Mouse (Mus musculus) liver, embryonic 14.5 days (tissue): ENCODE results near the gene Krtap31-2. TPM values are rescaled to one million over a fixed set of nuclear protein-coding genes. Genes with fewer than 3 reads are reported as not detected.

Experiments
- ATAC-seq: fragments of 200-750 bp; cut with Nextera tagmentation; 2 replicates; pipeline ENCODE4 v1.8.0; 2017; ENCODE audit warnings: moderate number of reproducible peaks, mild to moderate bottlenecking, moderate library complexity; ENCODE audit not compliant: insufficient read depth
- DNase-seq, 3 experiments: peaks; one replicate each; pipeline ENCODE4 v3.0.0-alpha.2; 2012 to 2013; ENCODE audit warnings: low read depth in 3 of 3, low spot score in 3 of 3
- H3K27ac ChIP-seq: fragments of 300-500 bp; sonication (generic); 2 replicates; pipeline ENCODE4 v1.5.1; 2014; ENCODE audit warnings: moderate library complexity, mild to moderate bottlenecking, control low read depth, inconsistent platforms
- H3K27me3 ChIP-seq: fragments of 300-500 bp; sonication (generic); 2 replicates; pipeline ENCODE4 v1.6.1; 2014; ENCODE audit warnings: mild to moderate bottlenecking, low read length, moderate library complexity; ENCODE audit not compliant: control insufficient read depth, insufficient read depth
- H3K36me3 ChIP-seq: fragments of 300-500 bp; sonication (generic); replicated peaks from 2 replicates; pipeline ENCODE4 v1.6.1; 2014; ENCODE audit warnings: low read depth; ENCODE audit not compliant: control insufficient read depth, insufficient read depth
- H3K4me1 ChIP-seq, 2 experiments: fragments of 200-500 bp in 1 of 2; fragments of 300-500 bp in 1 of 2; sonication (generic) in 1 of 2; replicated peaks; 2 replicates each; pipeline ENCODE4 v1.6.1; 2012 to 2014; ENCODE audit warnings: antibody characterized with exemption in 1 of 2, inconsistent platforms in 1 of 2, low read length in 1 of 2; ENCODE audit not compliant: control insufficient read depth in 2 of 2, insufficient read depth in 2 of 2
- H3K4me2 ChIP-seq: fragments of 300-500 bp; sonication (generic); 2 replicates; pipeline ENCODE4 v1.6.1; 2014; ENCODE audit warnings: low read depth, mild to moderate bottlenecking, control low read depth, moderate library complexity
- H3K4me3 ChIP-seq, 2 experiments: fragments of 200-500 bp in 1 of 2; fragments of 300-500 bp in 1 of 2; sonication (generic) in 1 of 2; 2 replicates each; pipeline ENCODE4 v1.5.1; 2012 to 2014; ENCODE audit warnings: low read depth in 2 of 2, low read length in 2 of 2, mild to moderate bottlenecking in 2 of 2, control low read depth in 1 of 2, inconsistent platforms in 1 of 2, moderate library complexity in 1 of 2; ENCODE audit not compliant: insufficient read depth in 1 of 2
- H3K9ac ChIP-seq: fragments of 300-500 bp; sonication (generic); replicated peaks from 2 replicates; pipeline ENCODE4 v1.6.1; 2014; ENCODE audit warnings: mild to moderate bottlenecking, control low read depth, moderate library complexity
- H3K9me3 ChIP-seq: fragments of 300-500 bp; sonication (generic); 2 replicates; pipeline ENCODE4 v1.6.1; 2016; ENCODE audit warnings: low read length, mixed read lengths; ENCODE audit not compliant: control insufficient read depth
- CTCF ChIP-seq: IDR thresholded peaks from 2 replicates; pipeline ENCODE4 v1.5.1; 2016; ENCODE audit warnings: antibody characterized with exemption, low read depth, control low read depth
- EP300 ChIP-seq: IDR thresholded peaks from 2 replicates; pipeline ENCODE4 v1.6.1; 2016; ENCODE audit warnings: antibody characterized with exemption, low read depth
- WGBS: fragments of 180-500 bp; shearing (Covaris S2); extraction: QIAGEN DNeasy Blood & Tissue Kit; methylation state at CpG from one replicate; pipeline ENCODE4 v1.1.7; 2014; ENCODE audit not compliant: insufficient replicate concordance; 5-methylcytosine and 5-hydroxymethylcytosine counted together
- polyA plus RNA-seq, 2 experiments: library from polyadenylated mRNA; depleted of rRNA in 1 of 2; stranded (reverse) in 1 of 2; unstranded in 1 of 2; fragments of >200 nt; fragmentation: Nextera tagmentation in 1 of 2; extraction: Ambion mirVana in 1 of 2; gene quantifications; 2 replicates each; pipeline versions ENCODE4 v1.2.1 to v1.2.3; 2012 to 2014

Krtap31-2 gene
- polyA plus RNA-seq, 2 experiments, result not detected

DNA sequence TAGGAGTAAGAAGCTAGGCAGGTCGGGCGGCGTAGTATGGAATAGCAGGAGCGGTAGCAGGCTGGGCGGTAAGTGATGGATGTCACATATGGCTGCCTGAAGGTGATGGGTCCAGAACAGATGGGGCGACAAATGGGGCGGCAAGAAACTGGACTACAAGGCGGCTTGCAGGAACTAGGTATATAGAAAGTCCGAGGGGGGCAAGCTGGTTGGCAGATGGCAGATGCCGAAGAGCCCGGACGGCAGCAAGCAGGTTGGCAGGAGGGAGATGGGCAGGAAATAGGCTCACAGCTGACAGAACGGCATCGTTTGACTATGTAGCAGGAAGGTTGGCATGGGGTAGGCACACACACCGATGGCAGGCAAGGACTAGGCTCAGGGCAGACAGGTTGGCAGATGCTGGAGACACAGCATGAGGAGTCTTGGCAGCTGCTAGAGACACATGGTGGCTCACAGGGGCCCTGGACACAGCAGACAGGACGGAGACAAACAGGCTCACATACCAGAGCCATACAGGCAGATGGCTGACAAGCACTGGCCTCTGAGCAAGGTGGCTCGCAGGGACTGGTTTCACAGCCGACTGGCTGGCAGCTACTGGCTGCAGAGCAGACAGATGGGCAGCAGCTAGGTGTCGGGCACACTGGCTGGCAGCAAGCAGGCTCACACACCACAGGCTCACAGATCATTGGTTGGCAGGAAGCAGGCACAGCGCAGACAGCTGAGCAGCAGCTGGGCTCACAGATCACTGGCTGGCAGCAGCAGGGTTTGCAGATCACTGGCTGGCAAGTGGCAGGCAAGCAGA is 49.4 kb downstream of the Krtap31-2 start:
- H3K9ac ChIP-seq, result no peak overlapping the region
- no peaks in the 10 kb centered on the region for H3K27me3 ChIP-seq
- H3K4me1 ChIP-seq, result no peaks in the 10 kb centered on the region
- H3K9me3 ChIP-seq, result no peaks in the 10 kb centered on the region
- TF ChIP-seq CTCF (no peak), EP300 (no peak)
- no peaks in the 10 kb centered on the region for H3K36me3 ChIP-seq
- H3K4me3 ChIP-seq, result no peak overlapping the region
- DNase-seq, result no peak
- no peak overlapping the region for H3K4me2 ChIP-seq
- no peak for ATAC-seq
- no peak overlapping the region for H3K27ac ChIP-seq
- WGBS, result 66% methylated on average over 20 of the region's 20 CpGs

DNA sequence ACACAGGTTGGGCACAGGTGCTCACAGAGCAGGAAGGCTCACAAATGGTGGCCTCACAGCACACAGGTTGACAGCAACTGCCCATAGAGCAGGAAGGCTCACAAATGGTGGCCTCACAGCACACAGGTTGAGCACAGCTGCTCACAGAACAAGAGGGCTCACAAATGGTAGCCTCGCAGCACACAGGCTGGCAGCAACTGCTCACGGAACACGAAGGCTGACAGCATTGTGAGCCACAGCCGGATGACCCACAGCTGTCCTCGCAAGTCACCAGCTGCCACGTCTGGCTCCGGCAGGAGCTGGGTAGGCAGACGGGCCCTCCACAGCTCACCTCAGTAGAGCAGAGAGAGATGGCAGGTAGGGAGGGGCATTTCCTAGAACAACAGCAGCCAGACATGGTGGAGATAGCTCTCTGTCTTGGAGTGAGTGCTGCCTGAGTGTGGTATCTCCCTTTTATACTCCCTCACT is 50.1 kb downstream of the Krtap31-2 start, which contains the start of gene Krtap16-1:
TSS of gene Krtap16-1 (minus strand) at position 418 of the 468 bp plus-strand sequence.
- ATAC-seq, result no peak
- Histone ChIP-seq H3K27ac (no peak within 1 kb of the TSS), H3K36me3 (no peaks in the 10 kb centered on the region), H3K9ac (no peak within 1 kb of the TSS), H3K9me3 (no peaks in the 10 kb centered on the region), H3K4me2 (no peak within 1 kb of the TSS), H3K27me3 (no peaks in the 10 kb centered on the region), H3K4me1 (no peaks in the 10 kb centered on the region), H3K4me3 (no peak within 1 kb of the TSS)
- no peak for TF ChIP-seq CTCF
- no peak for TF ChIP-seq EP300
- DNase-seq, result no peak
- 60% methylated on average over 8 of the region's 8 CpGs for WGBS

Other genes starting within 250 kb of the Krtap31-2 start
Only the 30 nearest of the 32 such genes appear.
- not detected in 2 replicates for gene Gm14180, start 202.0 kb upstream of the Krtap31-2 start, polyA plus RNA-seq (2012; rRNA removed)
- not detected in 2 replicates for gene Gm14180, start 202.0 kb upstream of the Krtap31-2 start, polyA plus RNA-seq (2014; fragmentation: Nextera tagmentation; extraction: Ambion mirVana)
- gene Gm11595, start 163.4 kb upstream of the Krtap31-2 start, polyA plus RNA-seq (2012; rRNA removed), result not detected in 2 replicates
- gene Gm11595, start 163.4 kb upstream of the Krtap31-2 start, polyA plus RNA-seq (2014; fragmentation: Nextera tagmentation; extraction: Ambion mirVana), result not detected in 2 replicates
- gene Krtap4-8, start 155.6 kb upstream of the Krtap31-2 start, polyA plus RNA-seq (2012; rRNA removed), result not detected in 2 replicates
- not detected in 2 replicates for gene Krtap4-8, start 155.6 kb upstream of the Krtap31-2 start, polyA plus RNA-seq (2014; fragmentation: Nextera tagmentation; extraction: Ambion mirVana)
- not detected in 2 replicates for gene Krtap4-9, start 151.1 kb upstream of the Krtap31-2 start, polyA plus RNA-seq (2012; rRNA removed)
- not detected in 2 replicates for gene Krtap4-9, start 151.1 kb upstream of the Krtap31-2 start, polyA plus RNA-seq (2014; fragmentation: Nextera tagmentation; extraction: Ambion mirVana)
- gene Gm11596, start 142.8 kb upstream of the Krtap31-2 start, polyA plus RNA-seq (2012; rRNA removed), result not detected in 2 replicates
- gene Gm11596, start 142.8 kb upstream of the Krtap31-2 start, polyA plus RNA-seq (2014; fragmentation: Nextera tagmentation; extraction: Ambion mirVana), result not detected in 2 replicates
- gene Gm11569, start 137.4 kb upstream of the Krtap31-2 start, polyA plus RNA-seq (2012; rRNA removed), result not detected in 2 replicates
- not detected in 2 replicates for gene Gm11569, start 137.4 kb upstream of the Krtap31-2 start, polyA plus RNA-seq (2014; fragmentation: Nextera tagmentation; extraction: Ambion mirVana)
- gene Gm11554, start 131.8 kb upstream of the Krtap31-2 start, polyA plus RNA-seq (2012; rRNA removed), result not detected in 2 replicates
- gene Gm11554, start 131.8 kb upstream of the Krtap31-2 start, polyA plus RNA-seq (2014; fragmentation: Nextera tagmentation; extraction: Ambion mirVana), result not detected in 2 replicates
- gene Krtap4-13, start 126.4 kb upstream of the Krtap31-2 start, polyA plus RNA-seq (2012; rRNA removed), result not detected in 2 replicates
- not detected in 2 replicates for gene Krtap4-13, start 126.4 kb upstream of the Krtap31-2 start, polyA plus RNA-seq (2014; fragmentation: Nextera tagmentation; extraction: Ambion mirVana)
- gene Gm11564, start 120.6 kb upstream of the Krtap31-2 start, polyA plus RNA-seq (2012; rRNA removed), result not detected in 2 replicates
- not detected in 2 replicates for gene Gm11564, start 120.6 kb upstream of the Krtap31-2 start, polyA plus RNA-seq (2014; fragmentation: Nextera tagmentation; extraction: Ambion mirVana)
- not detected in 2 replicates for gene 2300003K06Rik, start 98.2 kb upstream of the Krtap31-2 start, polyA plus RNA-seq (2012; rRNA removed)
- not detected in 2 replicates for gene 2300003K06Rik, start 98.2 kb upstream of the Krtap31-2 start, polyA plus RNA-seq (2014; fragmentation: Nextera tagmentation; extraction: Ambion mirVana)
- gene Krtap4-16, start 84.7 kb upstream of the Krtap31-2 start, polyA plus RNA-seq (2012; rRNA removed), result 0.11 TPM in 1 of 2 replicates, not detected in the other
- not detected in 2 replicates for gene Krtap4-16, start 84.7 kb upstream of the Krtap31-2 start, polyA plus RNA-seq (2014; fragmentation: Nextera tagmentation; extraction: Ambion mirVana)
- not detected in 2 replicates for gene Gm11568, start 78.4 kb upstream of the Krtap31-2 start, polyA plus RNA-seq (2012; rRNA removed)
- not detected in 2 replicates for gene Gm11568, start 78.4 kb upstream of the Krtap31-2 start, polyA plus RNA-seq (2014; fragmentation: Nextera tagmentation; extraction: Ambion mirVana)
- gene Gm11559, start 71.8 kb upstream of the Krtap31-2 start, polyA plus RNA-seq (2012; rRNA removed), result not detected in 2 replicates
- gene Gm11559, start 71.8 kb upstream of the Krtap31-2 start, polyA plus RNA-seq (2014; fragmentation: Nextera tagmentation; extraction: Ambion mirVana), result not detected in 2 replicates
- not detected in 2 replicates for gene Krtap9-1, start 62.9 kb upstream of the Krtap31-2 start, polyA plus RNA-seq (2012; rRNA removed)
- not detected in 2 replicates for gene Krtap9-1, start 62.9 kb upstream of the Krtap31-2 start, polyA plus RNA-seq (2014; fragmentation: Nextera tagmentation; extraction: Ambion mirVana)
- not detected in 2 replicates for gene Gm11567, start 57.1 kb upstream of the Krtap31-2 start, polyA plus RNA-seq (2012; rRNA removed)
- not detected in 2 replicates for gene Gm11567, start 57.1 kb upstream of the Krtap31-2 start, polyA plus RNA-seq (2014; fragmentation: Nextera tagmentation; extraction: Ambion mirVana)
- not detected in 2 replicates for gene Krtap31-1, start 28.4 kb upstream of the Krtap31-2 start, polyA plus RNA-seq (2012; rRNA removed)
- not detected in 2 replicates for gene Krtap31-1, start 28.4 kb upstream of the Krtap31-2 start, polyA plus RNA-seq (2014; fragmentation: Nextera tagmentation; extraction: Ambion mirVana)
- not detected in 2 replicates for gene Gm11565, start 21.5 kb upstream of the Krtap31-2 start, polyA plus RNA-seq (2012; rRNA removed)
- gene Gm11565, start 21.5 kb upstream of the Krtap31-2 start, polyA plus RNA-seq (2014; fragmentation: Nextera tagmentation; extraction: Ambion mirVana), result not detected in 2 replicates
- gene Krtap9-5, start 12.2 kb downstream of the Krtap31-2 start, polyA plus RNA-seq (2012; rRNA removed), result not detected in 2 replicates
- gene Krtap9-5, start 12.2 kb downstream of the Krtap31-2 start, polyA plus RNA-seq (2014; fragmentation: Nextera tagmentation; extraction: Ambion mirVana), result not detected in 2 replicates
- gene Krtap29-1, start 42.8 kb downstream of the Krtap31-2 start, polyA plus RNA-seq (2012; rRNA removed), result not detected in 2 replicates
- gene Krtap29-1, start 42.8 kb downstream of the Krtap31-2 start, polyA plus RNA-seq (2014; fragmentation: Nextera tagmentation; extraction: Ambion mirVana), result not detected in 2 replicates
- gene Krtap16-1, start 50.3 kb downstream of the Krtap31-2 start, polyA plus RNA-seq (2012; rRNA removed), result not detected in 2 replicates
- gene Krtap16-1, start 50.3 kb downstream of the Krtap31-2 start, polyA plus RNA-seq (2014; fragmentation: Nextera tagmentation; extraction: Ambion mirVana), result not detected in 2 replicates
- gene Krtap17-1, start 57.7 kb downstream of the Krtap31-2 start, polyA plus RNA-seq (2012; rRNA removed), result not detected in 2 replicates
- gene Krtap17-1, start 57.7 kb downstream of the Krtap31-2 start, polyA plus RNA-seq (2014; fragmentation: Nextera tagmentation; extraction: Ambion mirVana), result not detected in 2 replicates
- not detected in 2 replicates for gene Krt33a, start 79.9 kb downstream of the Krtap31-2 start, polyA plus RNA-seq (2012; rRNA removed)
- not detected in 2 replicates for gene Krt33a, start 79.9 kb downstream of the Krtap31-2 start, polyA plus RNA-seq (2014; fragmentation: Nextera tagmentation; extraction: Ambion mirVana)
- gene Krt33b, start 93.6 kb downstream of the Krtap31-2 start, polyA plus RNA-seq (2012; rRNA removed), result not detected in 2 replicates
- not detected in 2 replicates for gene Krt33b, start 93.6 kb downstream of the Krtap31-2 start, polyA plus RNA-seq (2014; fragmentation: Nextera tagmentation; extraction: Ambion mirVana)
- not detected in 2 replicates for gene Krt34, start 105.3 kb downstream of the Krtap31-2 start, polyA plus RNA-seq (2012; rRNA removed)
- not detected in 2 replicates for gene Krt34, start 105.3 kb downstream of the Krtap31-2 start, polyA plus RNA-seq (2014; fragmentation: Nextera tagmentation; extraction: Ambion mirVana)
- not detected in 2 replicates for gene Krt31, start 114.3 kb downstream of the Krtap31-2 start, polyA plus RNA-seq (2012; rRNA removed)
- not detected in 2 replicates for gene Krt31, start 114.3 kb downstream of the Krtap31-2 start, polyA plus RNA-seq (2014; fragmentation: Nextera tagmentation; extraction: Ambion mirVana)
- gene Krt32, start 151.9 kb downstream of the Krtap31-2 start, polyA plus RNA-seq (2012; rRNA removed), result not detected in 2 replicates
- not detected in 2 replicates for gene Krt32, start 151.9 kb downstream of the Krtap31-2 start, polyA plus RNA-seq (2014; fragmentation: Nextera tagmentation; extraction: Ambion mirVana)
- not detected in 2 replicates for gene Krt35, start 159.9 kb downstream of the Krtap31-2 start, polyA plus RNA-seq (2012; rRNA removed)
- gene Krt35, start 159.9 kb downstream of the Krtap31-2 start, polyA plus RNA-seq (2014; fragmentation: Nextera tagmentation; extraction: Ambion mirVana), result not detected in 2 replicates
- gene Krt36, start 169.3 kb downstream of the Krtap31-2 start, polyA plus RNA-seq (2012; rRNA removed), result not detected in 2 replicates
- not detected in 2 replicates for gene Krt36, start 169.3 kb downstream of the Krtap31-2 start, polyA plus RNA-seq (2014; fragmentation: Nextera tagmentation; extraction: Ambion mirVana)
- 0.08 TPM in 1 of 2 replicates, not detected in the other for gene Krt13, start 185.3 kb downstream of the Krtap31-2 start, polyA plus RNA-seq (2012; rRNA removed)
- not detected in 2 replicates for gene Krt13, start 185.3 kb downstream of the Krtap31-2 start, polyA plus RNA-seq (2014; fragmentation: Nextera tagmentation; extraction: Ambion mirVana)
- gene Krt15, start 199.6 kb downstream of the Krtap31-2 start, polyA plus RNA-seq (2012; rRNA removed), result 0.18 and 0.35 TPM in 2 replicates
- gene Krt15, start 199.6 kb downstream of the Krtap31-2 start, polyA plus RNA-seq (2014; fragmentation: Nextera tagmentation; extraction: Ambion mirVana), result 0.08 TPM in 1 of 2 replicates, not detected in the other